Mouse (Mus musculus) right cerebral cortex, adult 18-20 months (tissue): ENCODE measurements at regions not wholly inside any gene's neighbourhood (a gene's known extent, or its start where the extent isn't known, plus 50 kb on each side); places are given as distances from the start of the nearest gene placed in this dataset.

Experiments
- DNase-seq: peaks from one replicate; pipeline ENCODE4 v3.0.0; 2022; ENCODE audit warnings: mixed read lengths

DNA sequence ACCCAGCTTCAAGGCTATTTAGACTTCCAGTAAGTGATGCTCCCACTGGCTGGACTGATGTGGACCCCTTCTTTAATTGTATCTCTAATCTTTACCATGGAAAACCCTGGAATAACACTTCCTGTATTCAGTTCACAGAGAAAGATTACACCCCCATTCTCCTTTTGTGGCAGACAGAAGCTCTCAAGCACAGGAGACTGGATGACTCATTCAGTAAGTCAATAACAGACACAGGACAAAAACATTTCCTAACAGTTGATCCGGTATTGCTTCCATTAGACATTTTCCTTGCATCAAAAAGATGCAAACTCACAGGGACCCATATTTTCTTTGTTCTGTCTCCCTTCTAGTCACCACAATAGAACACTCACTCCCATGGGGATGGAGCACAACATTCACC, 67.0 kb upstream of the Thbs1 start:
- no peak for DNase-seq

DNA sequence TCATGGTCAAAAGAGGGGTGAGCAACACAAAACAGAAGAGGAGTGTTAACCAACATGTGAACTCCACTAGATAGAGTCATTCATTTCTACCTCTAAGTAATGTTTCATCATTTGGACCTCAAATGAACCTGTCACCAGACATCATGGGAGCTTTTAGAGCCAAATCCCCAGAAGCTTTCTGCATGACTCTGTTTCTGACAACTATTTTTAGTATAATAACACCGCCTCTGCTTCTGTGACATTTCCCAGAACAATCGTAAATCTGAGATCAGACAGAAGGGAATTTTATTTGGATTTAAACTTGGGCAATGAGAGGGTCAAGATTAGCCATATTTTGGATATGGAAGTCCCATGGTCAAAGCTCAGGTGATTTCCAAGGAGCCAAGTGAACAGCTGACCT, 61.4 kb upstream of the Thbs1 start:
- DNase-seq: no peak

DNA sequence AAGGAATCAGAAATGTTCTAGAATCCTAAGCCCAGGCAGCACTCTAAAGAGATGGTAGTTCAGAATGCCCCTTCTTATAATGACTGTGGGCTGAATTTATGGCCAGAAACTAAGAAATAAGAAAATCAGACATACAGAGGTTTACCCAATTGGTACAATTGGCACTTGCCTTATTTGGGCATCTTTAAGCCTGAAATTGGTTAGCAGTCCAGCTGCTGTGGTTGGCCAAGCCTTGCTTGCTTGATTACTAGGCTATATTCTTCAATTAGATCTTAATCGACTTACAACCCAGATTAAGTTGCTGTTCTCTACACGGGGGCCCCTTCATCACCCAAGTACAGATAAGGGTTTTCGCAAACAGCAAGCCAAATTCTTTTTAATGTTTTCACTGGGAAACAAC, 60.1 kb upstream of the Thbs1 start:
- no peak for DNase-seq

DNA sequence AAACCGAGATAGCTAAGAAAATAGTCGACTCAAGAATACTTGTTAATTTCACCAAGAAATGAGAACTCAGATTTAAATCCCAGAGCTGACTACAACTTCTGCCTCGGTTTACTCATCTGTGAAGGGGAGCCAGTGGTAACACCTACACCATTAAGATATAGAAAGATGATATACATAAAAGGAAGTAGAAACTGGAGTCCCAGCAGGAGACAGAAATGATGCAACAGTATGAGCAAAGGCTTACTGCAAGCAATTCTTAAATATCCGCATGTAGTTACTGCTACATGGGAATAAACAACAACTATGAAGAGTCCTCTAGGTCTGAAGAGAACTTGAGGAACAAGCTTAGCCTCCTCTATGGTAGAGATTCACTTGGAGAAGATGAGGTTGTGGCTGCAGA, 58.2 kb upstream of the Thbs1 start:
- no peak for DNase-seq

DNA sequence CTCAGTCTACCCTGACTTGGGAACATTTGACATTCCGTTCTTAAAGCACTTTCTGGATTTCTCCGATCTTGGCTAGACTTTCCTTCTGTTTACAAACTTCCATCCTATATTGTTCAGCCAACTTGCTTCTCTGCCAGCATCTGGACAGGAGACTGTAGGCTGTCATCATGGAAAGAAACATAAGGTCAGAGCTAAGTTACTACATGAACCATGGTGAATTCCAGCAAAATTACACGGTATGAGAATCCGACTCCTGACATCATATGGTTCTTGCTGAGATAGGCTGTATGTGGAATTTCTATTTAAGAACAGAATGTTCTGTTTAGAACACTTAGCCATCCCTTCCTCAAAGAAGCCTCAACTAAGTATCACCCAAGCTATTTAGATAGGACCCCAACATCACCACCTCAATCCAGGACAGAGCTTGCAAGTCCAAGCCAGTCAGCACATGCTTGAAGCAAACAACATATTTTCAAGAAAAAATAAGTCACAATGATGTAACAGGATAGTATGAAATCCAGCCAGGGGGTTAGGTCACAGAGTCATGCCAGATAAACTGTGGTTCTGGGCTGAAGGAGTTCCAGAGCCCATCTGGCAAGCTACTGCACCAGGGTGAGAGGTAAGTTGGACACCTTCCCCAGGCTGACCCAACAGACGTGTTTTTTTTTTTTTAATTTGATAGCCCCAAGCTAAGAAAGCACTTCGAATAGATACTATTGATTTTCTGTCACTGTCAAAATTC, 52.9 kb upstream of the Thbs1 start:
- no peak for DNase-seq

DNA sequence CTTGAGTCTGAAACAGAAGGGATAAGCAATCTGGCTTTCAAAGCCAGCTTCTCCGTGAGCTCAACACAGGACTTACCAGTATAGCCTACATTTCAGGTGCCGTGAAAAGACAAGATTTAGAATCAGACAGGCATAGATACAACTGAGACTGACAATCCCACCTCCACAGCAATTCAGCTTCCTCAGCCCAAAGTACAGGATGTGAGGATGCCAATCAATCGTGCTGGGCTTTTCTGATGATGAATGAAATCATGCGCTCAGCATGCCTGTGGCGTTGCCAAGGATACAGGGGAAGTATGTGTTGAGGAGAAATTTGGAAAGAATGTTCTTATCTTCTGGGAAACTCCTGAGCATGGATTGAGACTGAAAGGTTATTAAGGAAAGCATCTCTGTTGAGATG, 50.4 kb upstream of the Thbs1 start:
- DNase-seq: no peak
